Mouse (Mus musculus) layer of hippocampus, postnatal 10 days (tissue): ENCODE measurements around the gene Ctc1. TPM values are rescaled to one million over a fixed set of nuclear protein-coding genes. Genes with fewer than 3 reads are reported as not detected.
"Not testable (repeated sequence)": the region's sequence is repeated elsewhere in the genome, so short reads cannot be mapped to it uniquely, and the experiment has no call there.

ENCODE experiments used
- DNase-seq, 2 experiments: peaks; one replicate each; pipeline ENCODE4 v3.0.0; 2021; ENCODE audit warnings: low spot score in 2 of 2
- total RNA-seq, 2 experiments: library from RNA; stranded (reverse); gene quantifications; 2 replicates each; pipeline ENCODE4 v1.2.3; 2021

The Ctc1 gene
- total RNA-seq, 2 experiments from 2014 or later: 41.1 to 50.7 TPM

DNA sequence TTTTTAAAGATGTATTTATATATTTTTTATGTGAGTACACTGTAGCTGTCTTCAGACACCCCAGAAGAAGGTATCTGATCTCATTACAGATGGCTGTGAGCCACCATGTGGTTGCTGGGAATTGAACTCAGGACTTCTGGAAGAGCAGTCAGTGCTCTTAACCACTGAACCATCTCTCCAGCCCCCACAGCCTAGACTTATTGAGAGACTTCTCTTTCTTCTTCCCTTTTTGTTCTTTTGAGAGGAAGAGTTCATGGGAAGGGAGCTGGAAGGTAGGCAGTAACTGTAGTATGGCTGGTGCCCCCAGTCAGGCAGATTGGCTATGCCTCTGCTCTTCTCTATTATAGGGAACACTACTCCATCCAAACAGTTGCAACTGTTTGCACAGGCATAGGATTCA lies 9.1 kb upstream of the Ctc1 start:
- DNase-seq: not testable (repeated sequence)

DNA sequence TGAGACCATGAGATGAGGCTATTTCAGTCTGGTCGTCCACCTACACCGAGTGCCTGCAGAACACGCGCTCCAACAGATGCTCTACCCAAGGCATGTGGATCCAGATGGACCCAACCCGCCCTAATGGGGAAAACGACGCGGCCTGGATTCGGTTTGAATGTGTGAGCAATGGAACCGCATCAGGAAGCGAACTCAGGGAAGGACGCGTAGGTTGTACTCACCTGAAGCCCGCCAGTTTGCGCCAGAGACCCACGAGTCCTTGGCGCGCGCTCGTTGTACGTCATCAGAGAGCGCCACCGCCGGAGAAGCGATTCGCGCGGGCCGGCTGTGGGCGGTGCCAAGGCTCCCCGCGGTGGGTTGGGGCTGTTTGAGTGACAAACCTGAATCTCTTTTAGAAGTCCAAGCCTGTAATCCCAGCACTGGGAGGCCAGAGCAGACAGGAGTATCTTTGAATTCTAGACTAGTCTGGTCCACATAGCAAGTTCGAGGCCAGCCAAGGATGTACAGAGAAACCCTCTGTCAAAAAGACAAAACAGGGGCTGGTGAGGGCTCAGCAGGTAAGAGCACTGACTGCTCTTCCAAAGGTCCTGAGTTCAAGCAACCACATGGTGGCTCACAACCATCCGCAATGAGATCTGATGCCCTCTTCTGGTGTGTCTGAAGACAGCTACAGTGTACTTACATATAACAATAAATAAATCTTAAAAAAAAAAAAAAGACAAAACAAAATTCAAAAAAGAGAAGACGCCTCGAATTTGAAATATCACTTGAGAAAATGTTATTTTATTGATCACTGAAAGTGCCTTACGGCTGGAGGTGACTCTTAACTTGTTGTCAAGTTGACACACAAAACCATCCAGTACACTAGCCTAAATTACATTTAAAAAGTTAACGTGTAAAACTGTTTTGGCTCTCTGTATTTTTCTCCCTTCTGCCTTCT lies 7.3 kb upstream of the Ctc1 start, which contains the start of gene Pfas:
TSS of gene Pfas (minus strand) at position 279 of the 940 bp plus-strand sequence.
- peak; percentile 93 to 95 for DNase-seq

DNA sequence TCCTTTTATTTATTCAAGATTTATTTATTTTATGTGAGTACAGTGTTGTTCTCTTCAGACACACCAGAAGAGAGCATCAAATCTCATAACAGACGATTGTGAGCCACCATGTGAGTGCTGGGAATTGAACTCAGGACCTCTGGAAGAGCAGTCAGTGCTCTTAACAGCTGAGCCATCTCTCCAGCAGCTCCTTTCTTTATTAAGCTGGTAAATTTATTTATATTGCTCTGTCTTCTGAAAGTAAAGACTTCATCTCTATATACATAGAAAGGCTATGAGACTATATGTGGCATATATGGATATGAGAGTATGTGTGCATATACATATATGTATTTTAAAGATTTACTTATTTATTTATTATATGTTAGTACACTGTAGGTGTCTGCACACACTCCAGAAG lies 6.2 kb upstream of the Ctc1 start:
- DNase-seq: no peak

DNA sequence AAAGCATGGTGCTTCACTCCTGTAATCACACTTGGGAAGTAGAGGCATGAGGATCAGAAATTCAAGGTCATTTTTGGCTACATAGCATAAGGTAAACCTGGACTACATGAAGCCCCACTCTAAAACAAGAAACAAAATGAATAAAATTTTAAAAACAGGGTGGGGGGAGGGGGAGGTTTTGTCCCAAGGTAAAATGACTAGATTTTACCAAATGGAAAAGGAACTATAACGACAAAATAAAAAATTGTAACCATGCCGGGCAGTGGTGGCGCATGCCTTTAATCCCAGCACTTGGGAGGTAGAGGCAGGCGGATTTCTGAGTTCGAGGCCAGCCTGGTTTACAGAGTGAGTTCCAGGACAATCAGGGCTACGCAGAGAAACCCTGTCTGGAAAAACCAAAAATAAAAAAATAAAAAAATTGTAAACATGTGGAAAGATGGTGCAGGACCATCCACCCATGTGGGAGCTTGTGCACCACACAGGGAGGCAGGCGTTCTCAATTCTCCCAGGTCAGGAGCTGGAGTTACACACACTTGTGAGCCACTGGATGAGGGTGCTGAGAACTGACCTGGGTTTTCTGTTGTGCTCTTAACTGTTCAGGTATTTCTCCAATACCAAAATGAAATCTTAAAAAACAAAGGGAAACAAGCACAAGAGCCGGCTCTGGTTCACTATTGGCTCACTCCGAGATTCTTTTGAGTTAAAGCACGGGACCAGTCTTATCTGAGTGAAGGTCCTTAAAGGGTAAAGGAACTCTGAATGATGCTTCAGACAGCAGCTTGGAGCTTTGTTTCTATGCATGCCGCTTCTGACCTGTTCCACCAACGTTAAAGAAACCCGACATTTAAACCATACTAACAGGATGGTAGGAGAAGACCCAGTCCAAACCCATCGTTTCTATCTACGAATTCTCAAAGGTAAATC lies 5.0 kb upstream of the Ctc1 start:
- DNase-seq: no peak

DNA sequence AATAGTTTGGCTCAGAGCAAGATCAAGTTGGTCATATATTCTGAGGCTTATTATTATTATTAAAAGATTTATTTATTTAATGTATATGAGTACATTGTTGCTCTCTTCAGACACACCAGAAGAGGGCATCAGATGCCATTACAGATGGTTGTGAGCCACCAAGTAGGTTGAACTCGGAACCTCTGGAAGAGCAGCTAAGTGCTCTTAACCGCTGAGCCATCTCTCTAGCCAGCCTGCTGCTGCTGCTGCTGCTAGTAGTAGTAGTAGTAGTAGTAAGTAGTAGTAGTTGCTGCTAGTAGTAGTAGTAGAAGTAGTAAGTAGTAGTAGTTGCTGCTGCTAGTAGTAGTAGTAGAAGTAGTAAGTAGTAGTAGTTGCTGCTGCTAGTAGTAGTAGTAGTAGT lies 4.3 kb upstream of the Ctc1 start:
- not testable (repeated sequence) for DNase-seq

DNA sequence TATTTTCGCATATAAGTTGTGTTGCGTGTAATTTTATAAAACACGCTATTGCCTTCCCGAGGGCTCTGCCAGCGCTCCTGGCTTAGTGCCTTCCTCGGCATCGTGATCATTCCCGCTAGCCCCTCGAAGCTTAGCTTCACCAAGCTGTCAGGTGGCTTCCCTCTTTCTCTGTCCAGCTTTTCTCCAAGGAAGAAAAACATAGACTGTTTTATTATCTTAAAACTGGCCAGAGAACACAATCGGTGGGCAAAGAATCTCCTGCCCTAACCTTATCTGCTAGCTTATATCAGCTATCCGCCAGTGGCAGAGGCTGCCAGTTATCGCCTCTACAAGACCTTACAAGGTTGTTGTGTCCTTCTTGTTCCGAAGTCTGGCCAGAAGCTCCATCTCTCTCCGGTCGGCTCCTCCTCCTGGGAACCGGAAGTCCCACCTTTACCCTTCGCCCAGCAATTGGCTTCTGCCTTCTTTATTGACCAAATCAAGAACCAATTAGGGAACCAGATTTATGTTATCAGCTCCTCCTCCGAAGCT lies 3.6 kb upstream of the Ctc1 start:
- DNase-seq: peak; percentile 79 to 84

DNA sequence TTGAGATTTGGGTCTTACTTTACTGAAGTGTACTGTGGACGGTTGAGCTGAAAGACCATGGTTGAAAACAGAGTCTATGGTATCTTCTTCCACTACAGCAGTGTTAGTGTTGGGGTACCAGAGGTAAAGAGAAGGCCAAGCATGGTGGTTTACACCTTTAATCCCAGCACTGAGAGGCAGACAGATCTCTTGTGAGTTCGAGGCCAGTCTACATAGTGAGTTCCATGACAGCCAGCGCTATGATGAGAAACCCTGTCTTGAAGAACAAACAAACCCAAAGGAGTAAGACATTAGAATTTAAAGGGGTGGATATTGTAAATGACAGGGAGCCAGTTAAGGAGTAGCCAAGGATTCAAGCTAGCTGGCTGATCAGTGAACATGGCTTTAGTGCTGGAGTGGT lies 1.0 kb downstream of the Ctc1 start:
- DNase-seq: no peak

DNA sequence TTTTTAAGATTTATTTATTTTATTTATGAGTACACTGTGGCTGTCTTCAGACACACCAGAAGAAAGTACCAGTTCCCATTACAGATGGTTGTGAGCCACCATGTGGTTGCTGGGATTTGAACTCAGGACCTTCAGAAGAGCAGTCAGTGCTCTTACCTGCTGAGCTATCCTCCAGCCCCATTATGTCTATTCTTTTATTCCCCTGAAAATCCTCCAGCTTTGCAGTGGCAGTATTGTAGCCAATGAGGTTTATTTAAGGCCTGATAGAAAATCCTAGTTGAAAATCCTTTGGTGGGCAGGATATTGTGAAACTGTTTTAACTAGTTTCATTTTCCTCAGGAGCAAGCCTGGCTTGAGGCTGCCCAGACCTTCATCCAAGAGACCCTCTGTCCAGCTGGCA lies 5.0 kb downstream of the Ctc1 start:
- no peak for DNase-seq

GRCm38 (mm10) chr11:69026562-69026961 lies 10.9 kb downstream of the Ctc1 start:
- DNase-seq: no peak

GRCm38 (mm10) chr11:69028805-69029204 lies 13.1 kb downstream of the Ctc1 start:
- DNase-seq: no peak

GRCm38 (mm10) chr11:69033552-69033951 lies 17.8 kb downstream of the Ctc1 start:
- DNase-seq: no peak

DNA sequence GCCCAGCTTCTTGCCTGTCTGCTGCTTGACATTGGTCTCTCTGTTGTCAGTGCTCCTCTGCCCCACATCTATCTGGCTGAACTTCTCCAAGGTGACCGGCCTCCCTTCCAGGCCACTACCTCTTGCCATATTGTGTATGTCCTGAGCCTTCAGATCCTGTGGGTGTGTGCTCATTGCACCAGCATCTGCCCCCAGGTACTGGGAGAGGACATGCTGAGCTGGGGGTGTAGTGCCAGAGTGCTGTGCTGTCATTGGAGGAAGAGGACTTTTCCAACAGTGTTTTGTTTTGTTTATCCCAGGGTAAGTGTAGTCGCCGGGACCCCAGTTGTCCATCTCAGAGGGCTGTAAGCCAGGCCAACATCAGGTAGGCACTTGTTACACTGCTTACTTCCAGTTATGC lies 18.9 kb downstream of the Ctc1 start:
- DNase-seq: no peak

GRCm38 (mm10) chr11:69035411-69035810 lies 19.7 kb downstream of the Ctc1 start:
- DNase-seq: no peak

DNA sequence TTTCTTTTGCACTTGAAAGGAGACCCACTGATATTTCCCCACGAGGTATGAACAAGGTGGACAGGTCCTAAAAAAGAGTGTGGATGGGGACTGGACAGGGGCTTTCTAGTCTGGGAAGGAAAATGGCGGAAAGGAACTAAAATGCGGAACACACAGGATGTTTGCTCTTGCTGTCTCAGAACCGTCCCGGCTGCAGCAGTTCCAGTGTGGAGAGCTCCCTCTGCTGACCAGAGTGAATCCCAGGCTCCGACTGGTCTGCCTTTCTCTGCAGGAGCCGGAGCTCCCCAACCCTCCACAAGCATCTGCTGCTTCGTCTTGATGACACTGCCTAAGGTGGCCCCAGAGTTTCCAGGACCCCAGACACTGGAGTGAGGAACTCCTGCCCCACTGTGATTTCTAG lies 20.1 kb downstream of the Ctc1 start:
- DNase-seq: peak; percentile 87 to 91

GRCm38 (mm10) chr11:69036486-69037230 lies 20.9 kb downstream of the Ctc1 start:
- peak; percentile 86 to 92 for DNase-seq

DNA sequence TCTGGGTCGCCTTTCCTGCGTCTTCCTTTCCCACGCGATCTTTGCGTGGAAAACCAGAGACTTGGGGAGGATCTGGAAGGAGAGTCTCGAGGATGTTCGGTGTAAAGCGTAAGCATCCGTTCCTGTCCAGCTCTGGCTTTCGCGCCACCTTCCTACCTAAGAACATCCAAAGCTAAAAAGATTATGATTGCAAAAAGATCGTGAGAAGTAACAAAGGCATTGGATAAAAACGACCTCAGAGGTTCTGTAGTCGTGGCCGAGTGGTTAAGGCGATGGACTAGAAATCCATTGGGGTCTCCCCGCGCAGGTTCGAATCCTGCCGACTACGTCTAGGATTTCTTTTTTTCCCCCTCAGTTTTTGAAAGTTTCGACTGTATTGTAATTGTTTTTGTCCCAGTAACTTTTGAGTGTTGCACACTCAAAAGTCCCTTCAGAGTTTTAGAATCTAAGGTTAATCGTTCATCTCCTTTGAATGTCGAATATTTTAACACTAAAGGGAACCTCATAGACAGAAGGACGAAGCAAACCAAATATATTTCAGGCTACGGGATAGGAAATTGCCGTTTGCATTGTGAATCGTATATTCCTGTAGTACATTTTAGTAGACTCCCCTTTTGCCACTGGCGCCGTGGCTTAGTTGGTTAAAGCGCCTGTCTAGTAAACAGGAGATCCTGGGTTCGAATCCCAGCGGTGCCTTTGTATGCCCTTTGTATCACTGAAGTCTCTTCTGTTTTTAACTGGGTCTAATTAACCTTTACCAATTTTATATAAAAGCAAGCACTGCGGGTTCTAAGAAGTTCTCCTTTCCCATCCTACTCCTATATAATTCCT lies 21.7 kb downstream of the Ctc1 start:
- DNase-seq: peak; percentile 75 to 88

DNA sequence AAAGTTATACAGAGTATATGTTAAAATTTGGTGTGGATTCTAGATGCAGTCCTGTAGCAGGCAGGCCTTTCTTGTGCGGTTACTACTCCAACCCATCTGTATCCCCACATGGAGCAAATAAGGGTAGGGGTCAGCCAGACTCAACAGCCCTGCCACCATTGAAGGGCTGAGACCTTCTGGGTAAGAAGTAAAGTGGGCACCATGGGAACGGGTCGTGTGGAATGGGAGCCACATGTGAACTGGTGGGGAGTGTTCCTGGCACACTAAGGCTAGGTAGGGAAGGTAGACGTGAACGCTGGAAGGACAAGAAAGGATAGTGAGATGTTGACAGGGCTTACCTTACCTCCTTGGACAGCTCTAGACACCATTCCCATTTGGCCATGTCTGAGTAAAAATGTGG lies 22.5 kb downstream of the Ctc1 start:
- DNase-seq: no peak

- peak; percentile 73 to 79 for DNase-seq
Observed at GRCm38 (mm10) chr11:69045531-69046394, 30.1 kb downstream of the Ctc1 start, which contains the start of gene Aurkb. Gene Aurkb (plus strand): TSS chr11:69045647.

DNA sequence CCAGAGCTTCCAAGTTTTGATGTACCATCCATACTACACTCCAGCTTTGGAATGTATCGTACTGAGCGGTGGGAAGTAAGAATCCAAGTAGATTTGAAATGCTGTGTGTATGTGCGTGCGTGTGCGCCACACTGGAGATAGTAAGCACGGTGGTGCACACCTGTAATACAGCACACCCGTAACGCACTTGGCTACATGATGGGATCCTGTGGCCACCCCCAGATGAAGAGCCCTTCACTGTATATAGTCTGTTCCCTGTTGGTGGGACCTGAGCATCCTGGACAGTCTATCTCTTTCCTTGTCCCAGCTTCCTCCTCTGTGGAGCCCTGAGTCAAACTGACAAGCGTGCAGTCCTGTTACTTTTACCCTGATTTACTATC lies 30.7 kb downstream of the Ctc1 start:
- no peak for DNase-seq
